Mouse (Mus musculus): Measurements from ENCODE around the gene Ipo9. TPM values are rescaled to one million over a fixed set of nuclear protein-coding genes. Genes with fewer than 3 reads are reported as not detected.

Gene Ipo9
- polyA plus RNA-seq, 3 experiments from 2014 or later, result 40.0 to 46.3 (median 41.9) TPM

DNA sequence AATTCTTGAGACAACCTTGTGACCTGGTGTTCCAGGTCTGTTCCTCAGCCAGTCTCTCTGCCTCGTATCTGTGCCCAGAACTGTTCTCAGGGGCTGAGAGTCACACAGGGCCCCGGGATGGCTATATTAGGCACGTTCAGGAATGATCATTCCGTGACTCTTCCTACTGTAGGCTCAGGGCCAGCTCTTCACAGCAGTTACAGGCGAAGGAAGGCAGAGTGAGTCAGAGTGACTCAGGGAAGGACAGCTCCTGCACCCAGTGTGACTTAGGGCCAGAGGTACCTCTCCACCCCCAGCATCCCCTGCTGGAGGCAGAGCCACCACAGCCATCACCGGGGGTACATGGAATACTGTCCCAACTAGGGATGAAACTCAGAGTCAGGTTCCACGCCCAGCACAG, 63.3 kb downstream of the Ipo9 start:
- no peak for ATAC-seq

DNA sequence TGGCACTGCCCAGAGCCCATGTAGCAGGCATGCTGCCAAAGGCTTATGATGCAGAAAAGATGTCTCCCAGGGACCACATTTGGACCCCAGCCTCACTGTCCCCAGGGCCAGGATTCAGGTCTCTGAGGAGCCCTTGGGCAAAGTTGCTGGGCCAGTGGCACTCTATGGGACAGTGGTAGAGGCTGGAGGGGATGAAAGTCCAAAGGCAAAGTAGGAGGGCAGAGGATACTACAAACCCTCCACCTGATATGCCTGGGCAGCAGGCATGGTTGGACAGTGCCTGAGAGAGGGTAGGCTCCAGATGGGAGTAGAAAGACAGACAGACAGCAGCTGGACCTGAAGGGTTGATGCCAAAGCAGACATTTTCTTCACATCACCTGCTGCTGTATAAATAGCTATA, 63.9 kb downstream of the Ipo9 start:
- no peak for ATAC-seq

DNA sequence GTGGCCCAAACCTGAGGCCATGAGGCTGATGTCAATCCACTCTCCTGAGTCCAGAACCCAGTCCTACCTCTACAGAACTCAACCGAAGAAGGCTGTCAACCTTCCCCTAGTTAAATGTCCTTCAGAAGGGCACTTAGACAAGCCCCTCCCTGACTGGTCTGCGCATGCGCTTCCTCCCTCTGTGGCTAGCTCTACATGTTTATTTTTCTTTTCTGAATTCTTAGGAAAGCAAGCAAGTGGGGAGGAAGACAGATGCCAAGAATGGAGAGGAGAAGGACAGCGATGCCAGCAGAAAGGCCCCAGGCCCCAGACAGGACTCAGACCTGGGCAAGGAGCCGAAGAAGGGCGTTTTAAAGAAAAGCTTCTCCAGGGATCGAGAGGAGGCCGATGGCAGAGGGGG, 66.9 kb downstream of the Ipo9 start:
- no peak for ATAC-seq

DNA sequence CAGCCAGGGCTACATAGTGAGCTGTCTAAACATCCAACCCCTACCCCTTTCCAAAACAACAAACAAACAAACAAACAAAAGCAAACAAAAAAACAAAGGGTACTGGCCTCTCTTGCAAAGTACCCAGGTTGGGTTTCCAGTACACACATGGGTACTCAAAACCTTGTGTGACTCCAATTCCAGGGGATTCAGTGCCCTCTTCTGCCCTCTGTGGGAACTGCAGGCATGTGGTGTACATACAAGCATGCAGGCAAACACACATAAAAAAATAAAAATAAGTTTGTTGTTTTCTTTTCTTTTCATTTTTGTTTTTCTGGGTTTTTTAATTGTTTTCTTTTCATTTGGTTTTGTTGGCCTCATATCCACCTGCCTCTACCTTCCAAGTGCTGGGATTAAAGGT, 68.2 kb downstream of the Ipo9 start:
- ATAC-seq, result no peak

DNA sequence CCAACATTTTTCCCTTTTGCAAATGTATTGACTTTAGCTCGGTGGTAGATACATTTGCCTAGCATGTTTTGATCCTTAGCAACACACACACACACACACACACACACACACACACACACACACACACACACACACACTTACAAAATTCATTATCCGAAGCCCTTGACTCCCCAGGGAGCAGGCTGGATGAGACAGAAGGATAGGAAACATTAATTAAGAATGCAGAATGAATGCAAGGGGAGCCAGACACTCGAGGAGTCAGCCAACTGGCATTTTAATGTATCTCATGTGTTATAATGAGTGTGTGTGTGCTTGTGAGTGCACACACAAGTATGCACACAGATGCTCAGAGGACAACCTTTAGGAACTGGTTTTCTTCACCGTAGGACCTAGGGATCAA, 68.8 kb downstream of the Ipo9 start:
- no peak for ATAC-seq

DNA sequence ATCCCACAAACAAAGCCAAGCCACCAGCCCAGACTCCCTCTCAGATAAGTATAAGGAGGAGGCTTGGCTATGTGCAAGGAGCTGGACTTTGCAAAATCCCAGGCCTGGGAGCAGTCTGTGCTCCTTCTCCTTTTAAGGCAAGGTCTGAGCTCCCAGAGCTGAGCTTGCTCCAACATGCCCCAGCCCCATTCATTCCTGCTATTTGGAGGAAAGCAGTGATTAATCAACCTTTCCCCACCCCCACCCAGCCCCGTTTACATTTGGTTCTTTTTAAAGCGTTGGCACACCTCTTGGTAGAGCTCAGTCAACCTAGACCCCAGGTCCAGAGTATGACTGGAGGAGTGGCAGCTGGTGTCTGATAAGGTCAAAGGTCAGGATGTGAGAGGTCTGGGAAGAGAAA, 71.2 kb downstream of the Ipo9 start:
- no peak for ATAC-seq

DNA sequence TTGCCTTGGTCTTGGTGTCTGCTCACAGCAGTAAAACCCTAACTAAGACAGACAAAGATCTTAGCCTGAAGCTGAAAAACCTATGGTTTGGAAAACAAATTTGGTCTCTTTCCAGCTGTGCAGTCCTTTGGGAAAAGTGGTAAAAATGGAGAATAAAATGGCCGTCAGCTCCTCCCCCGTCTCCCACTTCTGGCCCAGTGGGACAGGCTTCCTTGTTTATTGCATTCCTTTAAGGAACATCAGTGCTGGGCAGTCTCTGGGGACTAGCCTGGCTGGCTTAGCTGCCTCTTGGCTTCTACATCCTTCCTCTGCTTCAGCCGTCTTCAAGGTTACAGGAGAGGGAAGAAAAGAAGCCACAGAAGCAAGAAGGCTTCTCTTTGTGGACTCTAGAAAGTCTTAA, 78.3 kb downstream of the Ipo9 start:
- no peak for ATAC-seq

DNA sequence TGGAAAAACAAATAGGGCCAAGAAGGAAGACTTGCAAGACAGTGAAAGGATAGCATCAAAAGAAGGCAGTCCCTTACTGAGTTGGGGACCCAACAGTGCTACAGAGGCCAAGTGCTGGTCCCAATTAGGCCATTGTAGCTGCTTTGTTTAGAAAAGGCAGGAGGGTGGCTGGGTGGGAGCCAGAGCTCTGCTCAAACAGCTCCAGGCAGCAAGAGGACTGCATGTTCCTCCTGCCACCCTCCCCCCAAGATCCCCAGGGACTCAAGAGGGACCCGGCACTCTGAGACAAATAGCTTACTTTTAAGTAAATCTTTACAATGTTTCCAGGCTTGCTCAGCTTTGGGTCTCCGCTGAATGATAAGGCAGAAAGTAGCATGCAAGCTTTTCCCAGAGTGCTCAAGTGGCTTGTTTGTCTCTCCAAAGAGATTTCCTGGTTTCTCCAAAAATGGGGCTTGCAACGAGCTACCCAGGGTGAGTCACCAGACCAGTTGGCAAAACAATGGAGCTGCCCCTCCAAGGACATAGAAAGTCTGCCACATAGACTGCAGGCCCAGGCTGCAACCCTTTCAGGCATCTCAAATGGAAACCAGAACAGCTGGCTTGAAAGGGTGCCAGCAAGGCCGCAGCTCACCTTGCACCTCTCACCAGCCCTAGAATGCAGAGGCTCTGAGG, 82.7 kb downstream of the Ipo9 start:
- ATAC-seq, result no peak

DNA sequence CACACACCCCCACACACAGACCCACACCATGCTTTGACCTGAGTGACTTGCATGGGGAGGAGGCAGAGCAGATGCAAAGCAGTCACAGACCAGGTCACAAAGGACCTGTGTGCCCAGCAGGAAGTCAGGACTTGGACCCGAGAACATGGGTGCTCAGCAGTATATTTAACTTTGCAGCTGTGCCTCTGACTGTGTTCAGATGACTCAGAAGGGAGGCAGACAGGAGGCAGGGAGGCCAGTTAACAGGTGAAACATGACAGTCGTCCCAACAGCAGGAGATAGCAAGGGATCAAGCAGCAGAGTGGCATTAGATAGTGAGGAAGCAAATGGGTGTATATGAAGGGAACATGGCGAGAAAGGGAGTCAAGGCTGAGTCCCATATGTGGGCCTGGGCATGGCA, 83.4 kb downstream of the Ipo9 start:
- no peak for ATAC-seq

DNA sequence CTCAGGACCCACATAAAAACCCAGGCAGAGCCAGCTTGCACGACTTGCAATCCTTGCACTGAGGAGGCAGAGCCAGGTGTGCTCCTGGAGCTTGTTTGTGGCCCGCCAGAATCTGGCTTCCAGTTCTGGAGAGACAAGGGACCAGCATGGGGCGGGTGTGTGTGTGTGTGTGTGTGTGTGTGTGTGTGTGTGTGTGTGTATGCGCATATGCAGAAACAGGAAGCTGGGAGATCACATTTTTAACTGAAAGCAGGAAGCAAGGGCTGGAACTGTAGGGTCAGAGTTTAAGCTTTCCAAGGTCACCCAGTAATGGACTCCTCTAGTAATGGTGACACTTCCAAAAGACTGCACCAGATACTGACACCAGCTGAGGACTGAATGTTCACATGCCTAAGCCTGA, 86.3 kb downstream of the Ipo9 start:
- no peak for ATAC-seq

DNA sequence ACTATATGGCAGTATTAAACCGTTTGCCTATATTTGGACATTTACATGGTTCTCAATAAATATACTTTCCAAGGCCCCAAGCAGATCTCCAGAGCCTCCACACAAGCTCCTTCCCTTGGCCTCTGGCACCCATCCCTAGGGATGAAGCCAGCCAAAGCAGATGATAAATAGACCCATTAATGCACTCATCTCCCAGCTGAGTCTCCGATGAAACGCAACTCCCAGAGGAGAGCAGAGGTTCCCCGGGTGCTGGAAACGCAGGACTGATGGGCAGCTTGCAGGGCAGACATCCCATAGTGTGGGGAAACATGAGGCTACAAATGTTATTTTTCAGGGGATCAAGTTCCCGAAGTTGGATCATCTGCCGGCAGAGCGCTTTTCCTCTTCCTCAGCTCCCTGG, 88.4 kb downstream of the Ipo9 start:
- ATAC-seq, result no peak

Other genes starting within 250 kb of the Ipo9 start
- gene Elf3, start 171.9 kb downstream of the Ipo9 start, polyA plus RNA-seq (2017; shearing (Covaris generic)), result not detected
- 10 to 100 TPM; 38.8 to 58.9 (median 50.7) TPM for gene Rnpep, start 146.4 kb downstream of the Ipo9 start, polyA plus RNA-seq (2017; shearing (Covaris generic))
- gene Timm17a, start 116.7 kb downstream of the Ipo9 start, polyA plus RNA-seq (2017; shearing (Covaris generic)), result 100 to 1,000 TPM; 198 to 209 (median 201) TPM
- gene Lmod1, start 105.7 kb downstream of the Ipo9 start, polyA plus RNA-seq (2017; shearing (Covaris generic)), result not detected
- not detected for gene Shisa4, start 55.3 kb downstream of the Ipo9 start, polyA plus RNA-seq (2017; shearing (Covaris generic))
- 1 to 10 TPM in 1 of 3 experiments, under 1 TPM in 2; 0.34 to 1.7 (median 0.43) TPM for gene Nav1, start 176.8 kb upstream of the Ipo9 start, polyA plus RNA-seq (2017; shearing (Covaris generic))

All from inflammation-experienced regulatory T-cells, adult 6 months (primary cell).